Mouse (Mus musculus) layer of hippocampus, postnatal 25 days (tissue): ENCODE results near the gene Zbed4. TPM values are rescaled to one million over a fixed set of nuclear protein-coding genes. Genes with fewer than 3 reads are reported as not detected.
"Not testable (repeated sequence)": the region's sequence is repeated elsewhere in the genome, so short reads cannot be mapped to it uniquely, and the experiment has no call there.

Experiments
- DNase-seq, 2 experiments: peaks; one replicate each; pipeline ENCODE4 v3.0.0; 2022; ENCODE audit warnings: mixed read lengths in 2 of 2, low spot score in 1 of 2; ENCODE audit errors: extremely low spot score in 1 of 2
- total RNA-seq, 2 experiments: library from RNA; stranded (reverse); gene quantifications; 2 replicates each; pipeline ENCODE4 v1.2.3; 2021

Gene Zbed4
- total RNA-seq, 2 experiments from 2014 or later, result 9.8 to 10.0 TPM

DNA sequence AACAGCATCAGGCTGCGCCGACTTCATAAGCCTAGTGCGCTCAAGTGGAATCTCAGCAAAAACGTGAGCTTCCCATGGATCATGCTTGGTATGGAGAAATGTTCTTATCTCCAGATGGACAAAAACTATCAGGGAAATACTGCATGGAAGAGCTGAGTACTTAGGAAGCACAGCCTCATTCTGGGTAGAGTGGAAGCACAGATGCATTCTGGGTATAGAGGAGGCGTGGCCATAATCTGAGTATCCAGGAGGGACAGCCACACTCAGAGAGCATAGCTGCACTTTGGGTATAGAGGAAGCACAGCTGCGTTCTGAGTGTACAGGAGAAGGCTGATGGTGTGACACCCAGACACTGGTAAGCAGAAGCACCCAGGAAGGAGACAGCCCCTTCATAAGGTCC lies 50.9 kb downstream of the Zbed4 start:
- DNase-seq, result no peak

DNA sequence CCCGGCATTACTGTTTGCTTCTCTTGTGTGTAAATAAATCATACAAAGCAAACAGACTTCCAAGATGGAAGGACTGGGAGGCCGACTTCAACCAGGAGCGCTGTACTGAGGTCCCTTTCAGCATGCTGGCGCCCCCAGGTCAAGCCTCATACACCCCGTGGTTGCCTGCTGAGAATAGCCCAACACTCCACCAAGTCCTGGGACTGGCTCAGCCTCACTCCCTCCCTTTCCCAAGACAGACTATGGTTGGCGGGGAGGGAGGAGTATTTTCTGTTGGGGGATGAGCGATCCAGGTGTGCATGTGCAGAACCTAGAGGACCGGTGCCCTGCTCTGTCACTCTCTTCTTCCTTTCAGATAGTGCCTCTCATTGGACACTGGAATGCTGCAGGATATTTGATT lies 56.7 kb downstream of the Zbed4 start:
- DNase-seq, result no peak

DNA sequence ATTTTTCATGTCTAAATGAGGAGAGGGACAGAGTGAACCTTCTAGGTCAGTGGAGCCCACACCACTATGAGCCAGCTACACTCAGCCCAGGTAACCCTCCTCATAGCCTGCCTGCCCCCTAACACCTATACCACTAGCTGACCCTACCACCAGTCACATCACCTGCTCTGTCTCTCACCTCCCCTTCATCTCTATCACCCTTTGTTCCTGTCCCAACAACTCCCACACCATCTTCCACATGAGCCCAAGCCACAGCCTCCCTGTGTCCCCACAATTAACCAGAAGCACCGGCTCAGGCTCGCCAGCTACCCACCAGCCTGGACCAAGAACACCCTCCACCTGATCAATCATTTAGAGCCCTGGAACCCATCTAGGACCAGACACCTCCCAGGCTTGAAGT lies 58.9 kb downstream of the Zbed4 start:
- no peak for DNase-seq

DNA sequence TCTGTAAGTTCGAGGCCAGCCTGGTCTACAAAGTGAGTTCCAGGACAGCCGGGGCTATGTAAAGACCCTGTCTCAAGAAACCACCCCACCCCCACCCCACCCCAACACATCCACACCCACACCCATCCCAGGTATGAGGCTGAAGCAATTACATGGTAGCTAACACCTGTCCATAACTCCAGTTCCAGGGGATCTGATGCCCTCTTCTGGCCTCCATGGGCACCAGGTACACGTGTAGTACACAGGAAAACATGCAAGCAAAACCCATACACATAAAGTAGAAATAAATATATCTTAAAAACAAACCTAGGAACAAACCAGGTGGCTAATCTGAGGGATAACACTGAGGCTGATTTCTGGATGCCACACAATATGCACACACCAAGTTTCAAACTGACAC lies 61.8 kb downstream of the Zbed4 start:
- DNase-seq, result no peak

DNA sequence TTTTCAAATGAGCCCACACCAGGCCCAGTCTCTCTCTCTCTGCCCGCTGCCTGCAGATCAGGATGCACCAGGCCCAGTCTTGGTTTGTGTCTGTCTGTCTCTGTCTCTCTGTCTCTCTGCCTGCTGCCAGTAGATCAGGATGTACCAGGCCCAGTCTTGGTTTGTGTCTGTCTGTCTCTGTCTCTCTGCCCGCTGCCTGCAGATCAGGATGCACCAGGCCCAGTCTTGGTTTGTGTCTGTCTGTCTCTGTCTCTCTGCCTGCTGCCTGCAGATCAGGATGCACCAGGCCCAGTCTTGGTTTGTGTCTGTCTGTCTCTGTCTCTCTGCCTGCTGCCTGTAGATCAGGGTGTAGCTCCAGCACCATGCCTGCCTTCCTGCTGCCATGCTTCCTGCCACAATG lies 62.4 kb downstream of the Zbed4 start:
- not testable (repeated sequence) for DNase-seq

DNA sequence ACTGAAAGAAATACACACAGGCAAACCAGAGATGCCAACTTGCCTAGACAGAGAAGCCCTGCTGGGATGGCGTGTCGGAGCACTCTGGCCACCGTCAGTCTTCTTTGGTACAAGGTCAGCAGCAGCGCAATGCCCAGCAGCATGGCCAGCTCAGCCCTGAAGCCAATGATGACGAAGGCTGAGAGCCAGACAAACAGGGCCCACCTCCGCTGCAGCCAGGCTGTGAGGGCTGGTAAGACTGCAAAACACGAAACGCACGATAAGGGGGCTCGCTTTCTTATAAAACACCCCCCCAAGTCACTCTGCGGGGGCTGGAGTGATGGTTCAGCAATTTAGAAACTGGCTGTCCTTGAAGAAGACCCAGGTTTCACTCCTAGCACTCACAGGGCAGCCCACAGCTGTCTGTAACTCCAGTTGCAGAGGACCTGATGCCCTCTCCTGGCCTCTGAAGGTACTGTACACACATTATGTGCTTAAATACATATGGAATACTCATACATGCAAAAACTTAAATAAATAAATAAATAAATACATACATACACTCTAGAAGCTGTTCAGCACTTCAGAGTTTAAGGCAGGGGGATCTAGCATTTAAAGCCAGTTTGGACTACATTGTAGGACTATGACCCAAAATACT lies 63.1 kb downstream of the Zbed4 start:
- DNase-seq, result no peak

DNA sequence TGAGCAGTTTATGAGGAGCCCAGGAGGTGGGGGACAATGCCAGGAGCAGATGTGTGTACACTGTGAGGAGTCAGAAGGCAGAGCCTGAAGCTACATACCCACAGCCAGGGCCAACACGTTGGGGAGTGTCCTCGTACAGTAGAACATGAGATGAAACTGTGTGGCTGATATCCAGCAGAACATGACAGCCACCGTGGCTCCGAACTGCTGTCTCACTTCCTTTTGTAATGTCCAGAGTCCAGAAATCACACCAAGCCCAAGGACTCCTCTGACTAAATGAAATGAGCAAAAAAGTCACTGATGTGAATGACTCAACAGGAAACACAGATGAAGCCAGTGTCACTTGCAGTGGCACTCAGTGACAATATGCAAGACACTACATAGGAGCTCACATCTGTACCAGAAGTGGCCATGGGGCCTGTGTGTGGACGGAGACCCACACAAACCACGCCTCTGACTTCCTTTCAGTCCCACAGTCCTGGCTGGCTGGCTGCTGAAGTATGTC lies 63.8 kb downstream of the Zbed4 start:
- DNase-seq, result no peak

DNA sequence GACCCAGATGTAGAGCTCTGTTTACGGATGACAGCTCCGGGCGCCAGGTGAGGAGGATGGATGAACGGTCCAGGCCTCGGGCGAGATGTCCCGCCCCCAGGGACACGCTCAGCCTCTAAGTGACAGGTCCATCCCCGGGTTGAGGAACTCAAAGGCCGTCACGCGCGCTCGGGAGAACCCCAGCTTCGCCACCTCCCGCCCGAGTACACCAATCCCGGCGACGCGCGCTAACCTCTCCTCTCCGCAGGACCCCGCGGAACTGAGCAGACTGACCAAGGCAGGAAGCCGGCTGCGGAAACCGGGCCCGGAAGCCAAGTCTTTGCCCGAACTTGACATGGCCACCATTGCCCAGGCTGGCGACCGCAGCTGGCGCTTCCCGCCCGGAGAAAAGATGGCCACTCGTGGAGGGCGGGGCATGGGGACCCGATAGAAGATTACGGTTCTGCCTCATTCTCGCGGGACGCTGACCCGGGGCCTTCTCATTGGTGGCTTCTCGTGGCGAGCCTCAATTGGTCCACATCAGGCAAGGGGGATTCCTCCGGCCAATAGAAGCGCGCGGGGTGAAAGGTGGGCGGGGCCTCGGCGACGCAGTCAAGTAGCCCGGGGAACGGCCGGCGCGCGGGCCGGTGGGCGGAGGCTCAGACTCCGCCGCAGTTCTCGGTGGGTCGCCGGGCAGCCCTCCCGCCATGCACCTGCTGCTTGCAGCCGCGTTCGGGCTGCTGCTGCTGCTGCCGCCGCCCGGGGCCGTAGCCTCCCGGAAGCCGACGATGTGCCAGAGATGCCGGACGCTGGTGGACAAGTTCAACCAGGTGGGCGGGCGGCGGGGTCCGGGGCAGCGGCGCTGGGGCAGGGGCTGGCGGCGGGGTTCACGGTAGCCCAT lies 67.8 kb downstream of the Zbed4 start, which contains the start of the genes Alg12 and Creld2:
Gene Alg12 (minus strand): TSS at position 293 of the 880 bp plus-strand sequence.
Gene Creld2 (plus strand): TSS at position 621 of the 880 bp plus-strand sequence.
- DNase-seq, result peak; percentile 91 to 96

DNA sequence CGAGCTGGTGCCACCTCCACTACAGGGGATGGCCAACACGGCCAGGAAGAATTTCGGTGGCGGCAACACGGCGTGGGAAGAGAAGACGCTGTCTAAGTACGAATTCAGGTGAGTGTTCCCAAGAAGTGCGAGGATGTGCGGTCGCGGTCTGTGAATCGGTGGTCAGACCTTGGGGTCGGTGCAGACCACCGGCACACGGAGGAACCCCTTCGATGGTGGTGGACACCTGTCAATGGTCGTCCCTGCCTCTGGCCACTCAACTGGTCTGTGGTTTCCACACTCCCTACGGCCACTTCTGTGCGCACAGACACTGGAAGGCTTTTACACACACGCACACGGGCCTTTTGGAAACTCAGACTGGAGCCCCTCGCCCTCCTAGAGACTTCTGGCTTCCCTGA lies 68.4 kb downstream of the Zbed4 start:
- no peak for DNase-seq

DNA sequence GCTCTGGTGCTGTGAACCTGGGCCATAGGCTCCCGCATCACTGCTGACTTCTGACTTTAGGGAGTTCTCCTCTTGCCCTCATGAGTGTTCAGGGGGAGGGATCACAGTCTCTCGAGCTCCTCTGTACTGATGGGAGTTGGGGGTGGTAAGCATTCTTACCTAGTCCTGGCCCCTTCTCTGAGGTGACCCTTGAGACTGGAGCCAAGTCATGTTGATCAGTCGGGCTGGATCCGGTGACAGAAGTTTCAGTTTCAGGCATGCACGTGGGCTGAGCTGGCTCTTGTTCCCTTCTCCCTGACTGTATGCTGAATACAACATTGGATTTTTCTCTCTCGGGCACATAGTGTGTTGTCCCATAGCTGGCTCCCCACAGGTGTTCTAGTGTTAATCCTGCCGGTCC lies 69.9 kb downstream of the Zbed4 start:
- DNase-seq, result no peak

DNA sequence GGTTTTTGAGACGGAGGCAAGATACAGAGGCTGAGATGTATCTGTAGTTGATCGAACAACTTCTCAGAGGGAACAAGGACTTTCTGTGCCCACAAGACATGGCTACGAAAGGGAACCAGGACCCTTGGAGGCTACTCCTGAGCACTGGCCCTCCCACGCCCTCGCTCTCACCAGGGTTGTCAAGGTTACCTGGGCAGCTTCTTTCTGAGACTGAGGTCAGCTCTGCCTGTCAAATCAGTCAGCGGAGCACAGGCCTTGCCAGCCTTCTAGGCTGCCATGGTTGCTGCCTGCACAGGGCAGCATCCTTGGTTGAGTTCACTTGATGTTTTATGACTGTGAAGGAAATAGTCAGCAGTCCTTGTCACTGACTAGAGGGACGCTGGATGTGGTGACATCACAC lies 71.1 kb downstream of the Zbed4 start:
- DNase-seq, result no peak

DNA sequence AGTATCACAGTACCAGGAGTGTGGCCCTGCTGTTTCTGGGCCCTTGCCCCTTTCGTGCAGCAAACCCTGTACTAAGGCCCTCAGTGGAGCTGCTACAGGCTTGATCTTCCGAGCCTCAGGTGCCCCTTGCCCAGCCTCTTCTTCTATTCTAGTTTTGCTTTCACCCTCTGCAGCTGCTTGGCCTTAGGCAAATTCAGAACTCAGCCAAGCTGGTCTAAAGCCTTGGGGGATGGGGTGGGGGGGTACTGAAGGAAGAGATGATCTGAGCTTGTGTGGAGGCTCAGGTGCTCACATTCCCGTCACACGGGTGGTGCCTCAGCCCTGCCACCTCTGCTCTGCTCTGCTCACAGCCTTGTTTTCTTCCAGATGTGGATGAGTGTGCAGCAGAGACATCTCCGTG lies 71.9 kb downstream of the Zbed4 start:
- no peak for DNase-seq

DNA sequence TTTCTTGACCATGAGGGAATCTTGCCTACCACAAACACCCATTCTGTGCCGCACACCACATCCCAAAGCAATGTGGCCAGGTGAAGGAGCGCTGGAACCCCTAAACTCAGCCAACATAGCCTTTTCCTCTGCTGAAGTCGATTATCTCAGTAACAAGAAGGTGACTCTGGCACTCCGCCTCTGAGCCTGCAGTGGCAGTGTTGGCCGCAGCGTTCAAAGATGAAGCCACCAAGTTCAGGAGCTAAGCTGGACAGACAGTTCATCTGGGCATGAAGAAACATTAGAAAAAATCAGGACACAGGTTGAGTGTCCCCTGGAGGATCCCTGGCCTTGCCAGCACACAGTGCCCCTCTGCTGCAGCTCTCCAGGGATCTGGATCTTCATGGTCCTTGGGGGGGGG lies 76.0 kb downstream of the Zbed4 start:
- no peak for DNase-seq

DNA sequence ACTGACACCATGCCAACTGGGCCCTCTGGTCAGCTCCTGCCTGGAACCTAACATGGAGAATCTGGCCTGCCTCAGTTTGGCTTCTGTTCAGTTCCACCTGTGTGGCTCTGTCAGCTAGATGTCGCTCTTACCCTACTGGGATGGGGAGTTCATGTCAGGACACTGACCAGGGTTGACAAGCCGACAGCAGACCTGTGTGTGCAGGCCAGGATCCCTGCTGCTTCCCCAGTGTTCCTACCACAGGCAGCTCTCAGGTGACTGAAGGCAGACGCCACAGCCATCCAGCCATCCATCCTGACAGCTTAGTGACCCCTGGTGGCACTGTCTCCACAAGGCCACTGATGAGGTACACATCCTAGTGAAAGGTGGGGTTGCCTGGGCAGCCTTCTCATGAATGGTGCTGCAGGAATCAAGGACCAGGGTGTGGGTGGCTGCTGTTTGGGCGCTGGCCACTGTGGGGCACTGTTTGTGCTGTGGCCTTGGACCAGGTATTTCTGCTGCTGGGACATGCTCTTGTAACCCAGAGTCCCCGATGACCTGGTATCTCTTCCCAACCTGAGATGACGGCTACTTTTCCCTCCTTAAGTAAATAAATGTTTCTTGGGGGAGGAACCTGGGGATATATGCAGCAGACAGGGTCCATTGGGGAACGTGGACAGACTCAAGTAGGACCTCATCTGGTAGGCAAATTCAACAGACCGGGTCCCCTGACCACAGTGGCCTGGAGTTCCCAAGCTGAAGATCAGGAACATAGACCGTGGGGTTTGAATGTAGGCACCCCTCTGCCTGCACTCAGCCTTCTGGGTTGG lies 76.7 kb downstream of the Zbed4 start:
- DNase-seq, result peak; percentile 27 to 51

DNA sequence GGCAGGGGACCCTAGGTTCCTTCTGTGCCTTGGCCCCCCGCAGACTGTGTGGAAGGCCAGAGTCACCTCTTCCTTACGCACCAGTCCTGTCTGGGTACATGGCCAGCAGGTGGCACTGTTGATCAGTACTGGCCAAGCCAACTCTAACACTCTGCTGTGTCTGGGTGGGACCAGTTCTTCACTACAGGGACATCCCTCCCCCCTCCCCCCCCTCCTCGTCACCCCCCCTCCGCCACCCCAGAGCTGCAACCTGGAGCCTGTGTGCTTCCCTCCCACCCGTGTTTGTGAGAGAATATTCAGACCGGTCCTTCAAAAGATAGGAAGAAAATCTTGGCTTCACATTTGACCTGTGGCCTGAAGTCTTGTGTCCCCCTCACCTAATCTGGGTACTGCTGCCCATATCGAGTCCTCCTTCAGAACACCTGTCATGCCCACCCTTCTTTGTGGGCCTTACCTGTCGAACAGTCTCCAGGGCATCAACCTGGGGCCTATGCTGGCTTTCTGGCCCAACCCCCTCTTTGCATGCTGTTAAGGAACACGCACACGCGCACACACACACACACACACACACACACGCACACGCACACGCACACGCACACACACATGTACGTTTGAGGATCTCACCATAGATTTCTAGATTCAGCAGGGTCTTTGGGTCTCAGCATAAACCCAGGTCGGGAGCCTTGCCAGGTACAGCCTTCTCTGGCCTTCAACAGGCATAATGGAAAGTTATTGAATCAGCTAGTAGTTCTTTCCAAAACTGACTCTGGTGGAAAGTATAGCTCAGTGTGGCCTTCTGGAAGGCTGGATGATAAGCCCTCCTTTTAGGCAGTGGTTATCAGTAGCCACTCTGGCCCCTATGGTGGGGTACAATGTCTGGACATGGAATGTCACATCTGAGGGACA lies 77.6 kb downstream of the Zbed4 start:
- DNase-seq, result peak; percentile 86 to 98

DNA sequence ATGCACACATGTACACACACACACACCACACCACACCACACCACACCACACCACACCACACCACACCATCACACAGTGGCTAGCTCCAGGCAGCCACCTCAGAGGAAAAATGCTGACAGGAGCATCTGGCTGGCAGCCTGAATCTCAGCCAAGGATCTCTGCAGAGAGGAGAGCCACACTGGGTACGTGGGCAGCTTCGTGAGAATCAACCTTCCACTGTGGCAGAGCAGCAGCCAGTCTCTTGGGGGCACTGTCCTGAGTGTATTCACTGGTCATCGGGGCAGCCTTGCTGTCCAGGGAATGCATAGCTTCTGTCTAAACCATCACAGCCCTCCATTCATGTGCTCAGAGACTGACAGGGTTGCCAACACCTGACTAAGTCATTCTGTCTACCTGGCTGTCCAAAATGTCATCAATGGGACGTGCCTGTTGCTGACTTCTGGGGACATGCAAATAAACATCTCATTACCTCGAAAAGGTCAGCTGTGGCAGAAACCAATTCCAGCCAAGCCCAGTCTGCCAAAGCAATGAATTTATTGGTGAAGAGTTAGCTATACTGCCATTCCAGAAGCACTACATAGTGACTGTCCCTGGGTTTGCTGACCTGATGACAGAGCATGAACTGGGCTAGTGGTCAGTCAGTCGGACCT lies 78.5 kb downstream of the Zbed4 start:
- no peak for DNase-seq

DNA sequence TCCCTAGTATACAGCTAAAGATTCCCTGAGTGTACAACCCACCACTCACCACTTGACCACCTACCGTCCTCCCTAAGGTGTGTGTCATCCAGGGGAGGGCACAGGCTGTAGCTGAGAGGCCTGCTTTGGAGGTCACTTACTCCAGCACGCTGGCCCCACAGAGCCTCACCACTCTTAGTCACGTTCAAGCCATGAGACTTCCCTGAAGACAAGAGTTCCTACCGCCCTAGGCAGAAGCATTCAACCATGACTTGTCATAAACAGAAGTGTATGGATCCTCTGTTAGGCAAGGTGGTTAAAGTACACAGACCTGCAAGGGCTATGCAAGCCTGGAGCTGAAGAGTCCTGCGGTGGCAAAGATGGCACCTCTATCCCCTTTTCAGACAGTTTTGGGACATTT lies 79.2 kb downstream of the Zbed4 start:
- DNase-seq, result no peak

DNA sequence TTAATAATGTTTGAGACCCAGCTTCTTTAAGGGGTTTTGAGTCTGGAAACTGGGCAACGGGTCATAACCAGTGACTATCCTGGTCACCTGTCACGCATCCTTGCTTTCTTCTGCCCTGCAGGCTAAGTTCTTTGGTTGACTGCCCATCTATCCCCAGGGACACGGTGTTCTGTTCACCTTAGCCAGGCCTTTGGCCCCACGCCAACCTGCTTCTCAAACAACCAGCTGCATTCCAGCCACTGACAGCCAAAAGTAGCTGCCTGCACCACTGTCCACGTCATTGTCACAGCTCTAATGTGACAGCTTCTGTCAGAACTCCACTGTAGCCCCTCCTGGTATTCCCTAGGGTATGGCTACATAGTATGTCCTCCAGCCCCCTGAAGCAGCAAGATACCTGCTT lies 80.0 kb downstream of the Zbed4 start:
- DNase-seq, result no peak

DNA sequence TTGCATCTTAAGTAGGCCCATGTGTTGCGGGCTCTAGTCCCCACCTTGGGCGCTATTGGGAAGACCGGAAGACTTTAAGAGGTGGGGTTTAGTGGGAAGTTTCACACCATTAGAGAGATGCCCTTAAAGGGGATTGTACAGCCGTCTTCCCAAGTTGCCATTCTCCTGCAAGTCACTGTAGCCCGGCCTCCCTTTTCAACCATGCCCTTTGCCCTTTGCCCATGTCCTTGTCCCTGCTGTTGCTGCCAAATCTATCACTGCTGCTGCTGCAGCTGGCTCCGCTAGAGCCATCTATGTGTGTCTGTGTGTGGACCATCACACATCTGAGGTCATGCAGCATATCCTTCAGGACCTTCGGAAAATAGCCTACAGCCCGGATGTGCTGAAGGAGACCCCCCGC lies 81.1 kb downstream of the Zbed4 start:
- no peak for DNase-seq
